Mouse (Mus musculus) small intestine, adult 2 months (tissue): ENCODE results near the gene Elovl7.

Source experiments
- CTCF ChIP-seq: fragments of 200-500 bp; IDR thresholded peaks from 2 replicates; pipeline ENCODE4 v1.5.1; 2012; ENCODE audit warnings: low read depth, mild to moderate bottlenecking, control low read depth, inconsistent platforms, low read length, moderate library complexity, mixed read lengths; ENCODE audit not compliant: insufficient replicate concordance, insufficient read length; ENCODE audit errors: extremely low read depth
- POLR2A ChIP-seq: fragments of 200-500 bp; IDR thresholded peaks from 2 replicates; pipeline ENCODE4 v1.6.1; 2012; ENCODE audit warnings: low read depth, mild to moderate bottlenecking, control low read depth, inconsistent platforms, low read length, moderate library complexity

DNA sequence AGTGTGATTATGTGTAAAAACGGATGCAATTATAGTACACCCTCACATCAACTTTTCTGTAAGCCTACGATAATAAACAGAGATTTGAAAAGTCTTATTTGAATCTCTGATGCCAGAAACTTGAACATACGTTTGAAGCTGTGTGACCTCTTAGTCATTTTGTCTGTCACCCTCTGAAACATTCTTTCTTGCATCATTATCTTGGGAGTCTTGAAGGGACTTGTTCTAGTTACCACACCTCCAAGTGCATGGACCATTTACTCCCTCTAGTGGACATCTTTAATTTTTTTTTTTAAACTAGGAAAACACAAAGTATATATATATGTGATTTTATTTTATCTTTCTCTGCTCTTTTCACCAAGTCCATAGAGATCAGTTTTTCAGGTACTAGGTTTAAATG is 115.5 kb downstream of the Elovl7 start:
- TF ChIP-seq POLR2A (no peak), CTCF (no peak)
